Mouse (Mus musculus) cerebellum, postnatal 25 days (tissue): Measurements from ENCODE around the gene Kmt2e.
"Not testable (repeated sequence)": the region's sequence is repeated elsewhere in the genome, so short reads cannot be mapped to it uniquely, and the experiment has no call there.

Experiments
- DNase-seq, 2 experiments: peaks; one replicate each; pipeline ENCODE4 v3.0.0; 2021; ENCODE audit warnings: mixed read lengths in 2 of 2

Gene Kmt2e

GRCm38 (mm10) chr5:23502317-23502937, 68.2 kb downstream of the Kmt2e start:
- peak; percentile 27 to 35 for DNase-seq

- DNase-seq, result no peak
Observed at GRCm38 (mm10) chr5:23505578-23505977, 71.3 kb downstream of the Kmt2e start.

GRCm38 (mm10) chr5:23507210-23507609, 73.0 kb downstream of the Kmt2e start:
- DNase-seq, result no peak

GRCm38 (mm10) chr5:23508630-23509029, 74.4 kb downstream of the Kmt2e start:
- DNase-seq, result no peak

- DNase-seq, result no peak
Observed at GRCm38 (mm10) chr5:23511456-23511855, 77.2 kb downstream of the Kmt2e start.

GRCm38 (mm10) chr5:23512556-23512955, 78.3 kb downstream of the Kmt2e start:
- DNase-seq, result no peak

- DNase-seq, result no peak
Observed at GRCm38 (mm10) chr5:23513468-23513867, 79.2 kb downstream of the Kmt2e start.

- DNase-seq, result no peak
Observed at GRCm38 (mm10) chr5:23515038-23515437, 80.8 kb downstream of the Kmt2e start.

GRCm38 (mm10) chr5:23516962-23517361, 82.7 kb downstream of the Kmt2e start:
- no peak for DNase-seq

GRCm38 (mm10) chr5:23517839-23518238, 83.6 kb downstream of the Kmt2e start:
- DNase-seq, result peak in 1 of 2 experiments; percentile 47

GRCm38 (mm10) chr5:23518673-23519072, 84.4 kb downstream of the Kmt2e start:
- DNase-seq, result peak; percentile 33 to 61

- DNase-seq, result no peak
Observed at GRCm38 (mm10) chr5:23519679-23520078, 85.4 kb downstream of the Kmt2e start.

GRCm38 (mm10) chr5:23521645-23522044, 87.4 kb downstream of the Kmt2e start:
- no peak for DNase-seq

- no peak for DNase-seq
Observed at GRCm38 (mm10) chr5:23523936-23524335, 89.7 kb downstream of the Kmt2e start.

GRCm38 (mm10) chr5:23524621-23525020, 90.4 kb downstream of the Kmt2e start:
- DNase-seq, result no peak

GRCm38 (mm10) chr5:23531100-23531499, 96.9 kb downstream of the Kmt2e start:
- DNase-seq, result no peak

- no peak for DNase-seq
Observed at GRCm38 (mm10) chr5:23531541-23532096, 97.4 kb downstream of the Kmt2e start.

GRCm38 (mm10) chr5:23535692-23536091, 101.5 kb downstream of the Kmt2e start:
- DNase-seq, result no peak

- DNase-seq, result peak in 1 of 2 experiments; percentile 28
Observed at GRCm38 (mm10) chr5:23551687-23552086, 117.4 kb downstream of the Kmt2e start.

GRCm38 (mm10) chr5:23553338-23553737, 119.1 kb downstream of the Kmt2e start:
- not testable (repeated sequence) for DNase-seq
